Mouse (Mus musculus) megakaryocyte, embryonic 14.5 days (primary cell): Measurements from ENCODE around the gene Zbed6.

ENCODE experiments used
- FLI1 ChIP-seq: IDR thresholded peaks from 2 replicates; pipeline ENCODE4 v1.6.1; 2012; ENCODE audit warnings: low read length, inconsistent platforms, mixed read lengths
- GATA1 ChIP-seq: IDR thresholded peaks from 3 replicates; pipeline ENCODE4 v1.6.1; 2012; ENCODE audit warnings: mixed read lengths, low read length, inconsistent platforms, borderline replicate concordance

DNA sequence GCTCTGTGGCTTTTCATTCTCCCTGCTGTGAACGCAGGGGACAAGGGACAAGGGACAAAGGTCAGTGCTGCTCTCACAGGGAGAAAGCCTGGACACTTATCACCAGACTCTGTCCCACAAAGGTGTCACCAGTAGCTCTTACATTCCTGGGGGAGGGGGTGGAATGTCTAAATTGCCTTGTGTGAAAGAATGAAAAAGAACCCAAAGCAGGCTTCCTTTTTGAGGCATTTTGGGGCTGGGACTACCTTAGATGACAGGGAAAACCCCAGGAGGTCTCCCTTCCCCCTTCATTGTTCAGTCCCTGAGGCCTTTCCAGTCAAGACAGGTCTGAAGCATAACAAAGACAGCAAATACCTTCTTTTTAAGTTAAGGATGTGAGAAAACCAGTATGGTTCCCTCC lies 33.6 kb upstream of the Zbed6 start:
- TF ChIP-seq GATA1 (no peak), FLI1 (no peak)
